Mouse (Mus musculus) cortical plate, adult 2 months (tissue): ENCODE data around the gene Tpd52l1. TPM values are rescaled to one million over a fixed set of nuclear protein-coding genes. Genes with fewer than 3 reads are reported as not detected.
A peak's percentile ranks its signal among the peaks of the same experiment; 100 is the strongest.
"Not testable (repeated sequence)": the region's sequence is repeated elsewhere in the genome, so short reads cannot be mapped to it uniquely, and the experiment has no call there.

ENCODE experiments used
- H3K27ac ChIP-seq: fragments of 200-500 bp; 2 replicates; pipeline ENCODE4 v1.5.1; 2012; ENCODE audit warnings: low read length, control low read depth, inconsistent platforms; ENCODE audit not compliant: insufficient read depth
- H3K4me1 ChIP-seq: fragments of 200-500 bp; 2 replicates; pipeline ENCODE4 v1.6.1; 2011; ENCODE audit warnings: low read length; ENCODE audit not compliant: control insufficient read depth, insufficient read depth
- H3K4me3 ChIP-seq: fragments of 200-500 bp; 2 replicates; pipeline ENCODE4 v1.5.1; 2011; ENCODE audit warnings: mild to moderate bottlenecking, low read length, control low read depth; ENCODE audit not compliant: insufficient read depth
- CTCF ChIP-seq: fragments of 200-500 bp; IDR thresholded peaks from 2 replicates; pipeline ENCODE4 v1.5.1; 2011; ENCODE audit warnings: mild to moderate bottlenecking, control low read depth, low read length; ENCODE audit not compliant: insufficient read depth; ENCODE audit errors: extremely low read depth
- POLR2A ChIP-seq: fragments of 200-500 bp; IDR thresholded peaks from 2 replicates; pipeline ENCODE4 v1.6.1; 2011; ENCODE audit warnings: mild to moderate bottlenecking, low read length, control low read depth; ENCODE audit not compliant: insufficient read depth; ENCODE audit errors: extremely low read depth
- polyA plus RNA-seq: library from polyadenylated mRNA; depleted of rRNA; stranded (reverse); fragments of >200 nt; gene quantifications from 2 replicates; pipeline ENCODE4 v1.2.3, GENCODE M21; 2012

The Tpd52l1 gene
- polyA plus RNA-seq, 1 experiment: 41.8 TPM

- Histone ChIP-seq H3K27ac (no peak overlapping the region), H3K4me1 (no peaks in the 10 kb centered on the region), H3K4me3 (no peak overlapping the region)
- TF ChIP-seq CTCF (no peak), POLR2A (no peak)
These were observed 4.3 kb downstream of the Tpd52l1 start for GRCm38 (mm10) chr10:31441491-31441890.

DNA sequence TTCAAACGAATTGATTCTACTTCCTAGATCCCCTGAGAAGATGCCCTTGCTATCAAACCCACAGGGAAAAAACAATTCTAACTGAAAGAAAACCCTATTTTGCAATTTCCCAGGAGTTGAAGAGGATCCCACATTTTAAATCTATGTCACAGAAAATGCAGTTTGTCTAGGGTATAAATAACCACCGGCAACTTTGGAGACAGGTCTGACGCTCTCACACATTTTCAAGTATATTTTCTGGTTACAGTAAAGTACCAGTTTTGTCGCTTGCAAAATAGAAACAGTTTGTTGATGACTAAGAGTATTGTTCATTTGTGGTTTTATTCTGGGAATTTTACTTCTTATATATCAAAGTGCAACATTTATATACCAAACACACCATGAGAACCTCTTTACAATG is 9.7 kb downstream of the Tpd52l1 start:
- Histone ChIP-seq H3K4me1 (no peaks in the 10 kb centered on the region), H3K4me3 (no peak overlapping the region), H3K27ac (no peak overlapping the region)
- TF ChIP-seq POLR2A: no peak
- no peak for TF ChIP-seq CTCF

- TF ChIP-seq POLR2A: no peak
- TF ChIP-seq CTCF: no peak
- H3K27ac ChIP-seq: no peak overlapping the region
These were observed 27.8 kb downstream of the Tpd52l1 start for GRCm38 (mm10) chr10:31417956-31418355.

DNA sequence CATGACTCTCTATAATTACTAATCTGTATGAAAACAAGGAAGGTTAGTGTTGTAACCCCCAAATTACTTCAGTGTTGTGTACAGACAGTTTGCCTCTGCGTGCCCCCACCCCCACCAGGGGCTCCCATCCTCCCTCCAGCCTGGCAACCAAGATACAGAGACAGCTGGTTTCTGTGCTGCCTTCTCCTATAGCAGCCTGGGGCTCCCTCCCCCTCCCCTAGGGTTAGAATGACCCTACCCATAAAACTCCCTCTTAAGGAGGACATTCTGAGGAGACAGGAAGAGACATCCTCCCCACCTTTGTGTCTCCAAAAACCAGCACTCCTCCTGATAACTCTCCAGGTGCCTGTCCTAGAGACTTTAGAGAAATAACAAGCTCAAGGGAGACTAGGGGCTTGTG is 52.8 kb downstream of the Tpd52l1 start:
- Histone ChIP-seq H3K27ac (no peak overlapping the region), H3K4me3 (no peak overlapping the region), H3K4me1 (no peaks in the 10 kb centered on the region)
- TF ChIP-seq POLR2A (no peak), CTCF (no peak)

More at GRCm38 (mm10) chr10:31417956-31418355, 27.8 kb downstream of the Tpd52l1 start:
- Histone ChIP-seq H3K4me1 (no peaks in the 10 kb centered on the region), H3K4me3 (no peak overlapping the region)

GRCm38 (mm10) chr10:31390777-31391395 is 54.9 kb downstream of the Tpd52l1 start:
- no peak overlapping the region for H3K27ac ChIP-seq
- no peaks in the 10 kb centered on the region for H3K4me1 ChIP-seq
- TF ChIP-seq CTCF (no peak), POLR2A (no peak)
- H3K4me3 ChIP-seq: no peak overlapping the region

DNA sequence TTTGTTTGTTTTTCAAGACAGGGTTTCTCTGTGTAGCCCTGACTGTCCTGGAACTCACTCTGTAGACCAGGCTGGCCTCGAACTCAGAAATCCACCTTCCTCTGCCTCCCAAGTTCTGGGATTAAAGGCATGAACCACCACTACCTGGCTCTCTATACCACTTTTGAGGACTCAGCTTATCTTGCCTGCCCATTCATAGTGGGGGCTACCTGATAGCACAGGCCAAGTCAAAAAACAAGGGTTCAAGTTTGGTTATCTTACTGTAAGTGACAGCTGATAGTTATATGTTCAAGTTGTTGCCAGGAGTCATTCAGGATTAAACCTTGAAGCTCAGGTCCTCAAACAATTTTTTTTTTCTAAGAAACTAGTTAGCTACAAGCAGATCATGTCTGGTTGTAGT is 57.2 kb downstream of the Tpd52l1 start:
- H3K4me1 ChIP-seq, H3K4me3 ChIP-seq, H3K27ac ChIP-seq: not testable (repeated sequence)

GRCm38 (mm10) chr10:31370200-31370599 is 75.6 kb downstream of the Tpd52l1 start:
- H3K4me1 ChIP-seq, H3K4me3 ChIP-seq, H3K27ac ChIP-seq: not testable (repeated sequence)
- peak; percentile 33; the same call in 1 of the 2 replicates for TF ChIP-seq CTCF

DNA sequence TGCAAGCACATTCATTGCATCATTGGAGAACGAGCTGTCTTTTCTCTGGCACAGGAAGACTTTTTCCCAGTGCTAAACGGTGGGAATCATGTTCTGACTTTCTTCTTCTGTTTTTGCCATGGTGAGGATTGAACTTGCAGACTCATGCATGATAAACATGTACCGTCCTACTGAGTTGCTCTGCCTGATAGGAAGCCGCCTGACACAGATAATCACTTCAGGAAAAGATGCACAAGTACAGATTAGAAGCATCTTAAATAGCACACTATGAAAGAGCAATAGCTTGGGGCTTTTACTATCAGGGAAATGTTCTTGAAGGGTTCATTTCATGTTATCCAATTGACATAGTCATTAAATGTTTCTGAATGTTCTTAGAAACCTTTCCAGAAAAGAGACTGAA is 86.0 kb downstream of the Tpd52l1 start:
- TF ChIP-seq CTCF (no peak), POLR2A (no peak)

DNA sequence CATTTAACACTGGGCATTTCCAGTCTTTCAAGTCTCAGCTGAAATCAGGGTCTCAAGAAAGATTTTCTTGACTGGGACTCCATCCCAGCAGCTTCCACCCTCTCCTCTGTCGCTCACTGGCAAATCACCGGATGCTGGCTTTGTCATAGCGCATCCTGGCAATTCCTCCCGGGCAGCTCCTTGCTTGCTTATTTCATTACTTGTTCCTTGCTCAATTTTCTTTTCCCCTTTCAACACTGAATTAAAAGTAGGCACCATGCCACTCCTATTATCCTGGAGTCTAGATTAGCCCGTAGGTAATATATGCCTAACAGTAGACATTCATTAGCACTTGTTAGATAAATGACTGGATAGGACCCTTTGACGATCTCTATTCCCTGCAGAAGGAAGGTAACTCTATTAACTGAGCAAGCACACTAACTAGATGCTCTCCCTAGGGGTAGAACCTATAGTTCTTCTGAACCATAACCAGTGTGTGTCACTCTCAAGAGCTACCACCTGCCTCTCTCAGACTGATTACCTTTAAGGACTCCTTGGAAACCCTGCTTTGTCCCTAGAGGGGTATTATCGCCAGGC is 90.8 kb downstream of the Tpd52l1 start:
- TF ChIP-seq CTCF: no peak
- no peak for TF ChIP-seq POLR2A
- H3K4me1 ChIP-seq: no peaks in the 10 kb centered on the region
- H3K4me3 ChIP-seq: no peak overlapping the region
- no peak overlapping the region for H3K27ac ChIP-seq

More for the DNA sequence above, 86.0 kb downstream of the Tpd52l1 start:
- H3K4me1 ChIP-seq: no peaks in the 10 kb centered on the region
- no peak overlapping the region for H3K27ac ChIP-seq
- no peak overlapping the region for H3K4me3 ChIP-seq

DNA sequence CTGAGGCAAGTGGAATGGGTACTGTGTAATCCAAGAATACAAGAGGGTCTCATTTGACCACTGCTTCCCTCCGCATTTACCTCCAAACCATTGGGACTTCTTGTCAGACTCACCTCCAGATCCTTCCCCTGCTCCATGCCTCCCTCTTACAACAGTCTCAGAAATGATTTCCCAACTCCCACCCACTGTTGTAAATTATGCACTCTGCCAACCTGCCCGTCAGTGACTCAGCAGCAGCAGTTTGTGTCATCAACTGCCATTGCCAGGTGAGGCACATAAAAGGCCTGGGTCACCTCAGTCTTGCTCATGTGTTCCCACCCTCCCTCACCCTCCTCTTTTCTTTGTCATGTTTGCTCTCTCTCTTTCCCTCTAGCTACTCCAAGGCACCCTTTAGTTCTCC is 91.6 kb downstream of the Tpd52l1 start:
- TF ChIP-seq CTCF (no peak), POLR2A (no peak)
- no peak overlapping the region for H3K27ac ChIP-seq
- H3K4me1 ChIP-seq: no peaks in the 10 kb centered on the region
- no peak overlapping the region for H3K4me3 ChIP-seq
